Mouse (Mus musculus): ENCODE results near the gene Gm7298.
"Not testable (repeated sequence)": the region's sequence is repeated elsewhere in the genome, so short reads cannot be mapped to it uniquely, and the experiment has no call there.

The Gm7298 gene

GRCm38 (mm10) chr6:121732632-121733031 is at the start of gene Gm7298:
Gm7298 (plus strand) TSS chr6:121732932.
- no peak for DNase-seq

GRCm38 (mm10) chr6:121828034-121828433 is 95.3 kb downstream of the Gm7298 start:
- DNase-seq, result no peak

- no peak for DNase-seq
Observed at GRCm38 (mm10) chr6:121836361-121836760, 103.6 kb downstream of the Gm7298 start.

GRCm38 (mm10) chr6:121838271-121838670 is 105.5 kb downstream of the Gm7298 start, which contains the start of gene Mug1:
Mug1 (plus strand) TSS chr6:121838541.
- DNase-seq, result not testable (repeated sequence)
